Mouse (Mus musculus): ENCODE results near the gene Setd1a.

DNA sequence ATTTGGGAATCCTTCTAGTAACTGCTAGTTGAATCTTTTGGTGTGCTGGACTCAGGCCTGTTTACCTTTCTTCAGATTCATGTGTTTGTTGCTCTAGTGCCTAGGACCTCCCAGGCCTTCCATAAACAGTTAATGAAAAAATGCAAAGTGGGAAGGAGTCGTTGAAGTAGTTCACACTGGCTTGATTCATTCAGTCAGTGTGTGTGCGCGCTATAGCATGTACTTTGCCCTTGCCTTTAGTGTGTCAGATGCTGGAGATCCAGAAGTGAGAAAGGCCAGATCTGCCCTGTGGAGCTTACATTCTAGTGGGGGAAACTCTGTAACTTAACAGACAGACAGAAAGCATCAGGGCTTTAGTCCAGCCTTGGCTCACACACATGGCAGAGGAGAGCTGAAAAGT lies 16.0 kb upstream of the Setd1a start:
- TF ChIP-seq POLR2A (IDR thresholded peaks at IDR 0.05; ENCODE audit: low read depth, low read length) (no peak), CTCF (IDR thresholded peaks at IDR 0.05; ENCODE audit: borderline replicate concordance, insufficient read depth, low read length) (no peak)
